Mouse (Mus musculus): Measurements from ENCODE around the gene Tnfrsf12a.

Tnfrsf12a gene

DNA sequence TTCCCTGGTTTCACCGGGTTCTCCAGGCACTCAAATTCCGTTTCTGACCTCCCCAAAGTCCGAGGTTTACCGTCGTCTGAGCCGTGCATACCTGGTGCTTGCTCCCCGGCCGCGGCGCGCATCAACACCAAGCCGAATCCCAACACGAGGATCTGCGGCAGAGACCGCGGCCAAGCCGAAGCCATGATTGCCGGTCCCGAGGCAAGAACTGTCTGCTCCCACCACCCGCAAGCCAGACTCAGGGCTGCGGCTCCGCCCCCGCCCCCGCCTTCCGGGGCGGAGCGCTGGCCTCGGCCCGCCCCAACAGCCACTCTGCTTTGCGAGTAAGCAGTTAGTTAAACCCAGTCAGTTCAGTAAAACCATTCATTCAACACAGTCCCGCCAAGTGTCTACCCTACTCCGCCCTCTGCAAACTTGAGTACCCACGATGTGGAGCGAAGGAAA is at the start of gene Tnfrsf12a:
TSS of gene Tnfrsf12a (minus strand) at position 233 of the 444 bp plus-strand sequence.
- in situ Hi-C loops (cut with MboI, MseI) = no loop called here

DNA sequence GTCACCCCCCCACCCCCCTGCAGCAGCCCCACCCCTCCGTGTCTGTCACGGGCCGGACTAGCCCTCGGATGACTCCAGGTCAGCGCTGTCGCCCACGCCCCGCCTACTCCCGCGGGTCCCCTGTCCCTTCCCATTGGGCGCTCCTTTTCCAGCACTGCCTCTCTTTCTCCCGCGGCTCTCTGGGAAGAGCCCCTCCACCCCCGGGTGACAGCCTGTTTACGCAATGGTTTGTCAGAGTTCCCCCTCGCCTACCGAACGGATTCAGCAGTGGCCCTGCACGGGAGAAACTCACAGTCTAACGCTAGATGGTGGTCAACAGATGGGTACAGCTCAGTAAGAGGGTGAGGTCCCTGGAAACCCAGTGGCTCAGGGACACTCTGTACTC is 49.5 kb upstream of the Tnfrsf12a start:
- in situ Hi-C loops (cut with MboI, MseI) = no loop called here

DNA sequence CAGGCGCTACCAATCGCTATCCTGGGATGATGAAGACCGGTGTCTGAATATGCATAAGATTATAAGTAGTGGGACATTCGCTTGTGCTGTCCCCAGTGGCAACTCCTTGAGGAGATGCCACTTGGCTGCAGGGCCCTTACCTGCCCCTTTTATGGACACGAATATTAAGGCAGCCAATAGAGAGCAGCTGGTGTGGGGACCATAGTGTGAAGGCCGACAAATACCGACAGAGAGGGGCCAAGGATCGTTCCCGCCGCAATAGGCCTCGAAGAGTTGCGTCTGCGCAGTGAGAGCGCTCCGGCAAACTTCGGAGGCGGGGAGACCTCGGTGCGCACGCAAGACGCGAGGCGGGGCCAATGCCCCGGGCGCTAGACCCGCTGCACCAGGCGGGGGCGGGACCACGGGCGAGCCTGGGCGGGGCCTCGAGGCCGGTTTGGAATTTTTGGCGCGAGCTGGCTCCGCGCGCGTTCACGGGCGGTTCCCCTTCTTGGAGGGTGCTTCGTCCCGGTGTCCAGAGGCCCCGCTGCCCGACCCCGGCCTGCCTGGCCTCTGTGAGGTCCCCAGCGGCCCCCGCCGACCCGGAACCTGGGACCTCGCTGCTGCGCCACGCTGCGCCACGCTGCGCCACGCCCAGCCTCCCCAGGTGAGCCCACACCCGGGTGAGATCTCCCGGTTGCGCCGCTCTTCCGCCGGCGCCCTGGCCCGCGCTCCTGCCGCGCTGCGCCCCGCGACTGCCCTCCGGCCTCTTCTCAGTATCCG is 48.9 kb upstream of the Tnfrsf12a start, which contains the start of gene Pkmyt1:
TSS of gene Pkmyt1 (plus strand) at position 338 of the 759 bp plus-strand sequence.
- in situ Hi-C loops (cut with MboI, MseI) = no loop called here

DNA sequence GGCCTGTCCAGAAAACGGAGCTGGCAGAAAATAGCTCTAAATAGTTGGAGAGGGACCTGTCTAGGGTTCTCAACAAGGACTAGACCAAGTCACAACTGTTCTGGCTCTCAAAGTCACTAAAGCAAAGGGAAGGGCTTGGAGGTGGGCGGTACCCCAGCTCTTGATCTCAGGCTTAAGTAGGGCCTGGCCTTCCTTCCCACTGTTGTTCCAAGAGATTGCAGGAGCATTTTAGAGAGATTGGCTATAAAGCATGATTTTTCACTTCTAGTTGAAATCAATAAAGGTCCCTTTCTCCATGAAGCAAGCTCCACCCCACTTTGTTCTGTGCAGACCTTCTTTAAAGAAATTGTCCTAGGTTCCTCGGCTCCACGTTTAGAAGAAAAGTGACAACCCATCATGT is 48.2 kb upstream of the Tnfrsf12a start:
- in situ Hi-C loops (cut with MboI, MseI) = no loop called here

DNA sequence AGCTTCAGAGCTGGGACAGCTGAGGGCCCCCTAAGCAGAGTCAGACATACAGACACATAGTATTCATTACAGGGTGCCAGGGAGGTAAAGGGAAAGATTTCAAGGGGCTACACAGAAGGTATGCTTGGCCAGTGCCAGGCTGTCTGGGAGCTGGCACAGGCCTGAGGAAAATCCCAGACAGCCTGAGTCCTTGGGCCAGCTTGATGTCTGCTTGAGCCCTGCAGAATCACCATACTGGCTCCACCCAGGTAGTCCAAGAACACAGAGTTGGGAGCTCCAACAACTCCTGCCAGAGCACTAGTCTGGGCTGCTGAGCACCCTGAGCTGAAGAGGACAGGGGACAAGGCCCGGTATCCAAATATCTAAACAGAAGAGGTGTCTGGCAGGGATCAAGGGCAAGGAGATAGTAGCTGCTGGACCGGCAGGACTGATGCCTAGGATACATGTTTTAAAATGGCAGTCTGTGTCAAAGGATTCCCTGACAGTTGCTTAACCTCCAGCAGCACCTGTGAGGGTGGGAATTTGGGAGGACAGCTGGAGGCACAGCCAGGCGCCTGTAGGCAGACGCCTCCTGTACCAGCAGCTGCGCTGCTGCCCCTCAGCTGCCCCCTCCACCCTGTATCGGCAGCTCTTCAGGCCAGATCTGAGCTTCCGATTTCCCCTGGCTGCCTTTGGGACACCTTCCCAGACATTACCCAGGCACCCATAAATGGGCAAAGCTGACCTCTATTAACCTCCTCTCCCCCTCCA is 45.3 kb upstream of the Tnfrsf12a start, which contains the start of gene 1520401A03Rik:
TSS of gene 1520401A03Rik (minus strand) at position 408 of the 750 bp plus-strand sequence.
- in situ Hi-C loops (cut with MboI, MseI) = no loop called here

DNA sequence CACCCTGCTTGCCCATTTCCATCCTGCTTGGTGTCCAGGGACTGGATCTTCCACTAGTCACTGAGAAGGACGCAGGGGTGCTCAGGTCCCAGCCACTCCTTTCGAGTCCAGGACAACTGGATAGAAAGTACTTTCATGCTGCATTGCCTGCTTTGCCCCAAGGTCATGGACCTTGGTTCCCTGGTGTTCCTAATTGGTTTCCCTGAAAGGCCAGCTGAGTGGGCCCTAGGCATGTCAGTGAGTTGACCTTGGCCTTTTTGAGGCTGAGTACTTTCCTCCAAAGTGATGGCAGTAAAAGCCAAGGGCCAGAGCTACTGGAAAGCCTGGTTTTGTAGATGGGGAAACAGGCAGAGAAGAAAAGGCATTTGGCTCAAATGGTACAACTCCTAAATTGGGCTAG is 44.6 kb upstream of the Tnfrsf12a start:
- in situ Hi-C loops (cut with MboI, MseI) = no loop called here

DNA sequence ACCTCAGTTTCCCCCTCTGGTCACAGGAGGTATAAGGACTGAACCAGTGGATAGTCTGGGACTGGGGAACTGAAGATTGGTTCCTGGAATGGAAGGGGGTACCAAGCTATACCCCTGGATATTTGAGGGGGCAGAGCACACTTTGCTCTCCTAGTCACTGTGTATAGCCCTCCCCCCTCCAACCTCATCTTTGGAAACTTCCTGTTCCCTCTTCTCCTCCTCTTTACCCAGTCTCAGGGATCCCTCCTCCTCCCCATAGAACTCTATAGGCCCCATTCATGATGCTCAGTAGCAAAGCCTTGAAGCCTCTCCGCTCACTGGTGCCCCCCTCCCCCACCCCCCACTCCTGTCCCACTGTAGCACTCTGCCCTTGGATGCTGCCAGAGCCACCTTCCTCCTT is 42.2 kb upstream of the Tnfrsf12a start:
- in situ Hi-C loops (cut with MboI, MseI) = no loop called here

DNA sequence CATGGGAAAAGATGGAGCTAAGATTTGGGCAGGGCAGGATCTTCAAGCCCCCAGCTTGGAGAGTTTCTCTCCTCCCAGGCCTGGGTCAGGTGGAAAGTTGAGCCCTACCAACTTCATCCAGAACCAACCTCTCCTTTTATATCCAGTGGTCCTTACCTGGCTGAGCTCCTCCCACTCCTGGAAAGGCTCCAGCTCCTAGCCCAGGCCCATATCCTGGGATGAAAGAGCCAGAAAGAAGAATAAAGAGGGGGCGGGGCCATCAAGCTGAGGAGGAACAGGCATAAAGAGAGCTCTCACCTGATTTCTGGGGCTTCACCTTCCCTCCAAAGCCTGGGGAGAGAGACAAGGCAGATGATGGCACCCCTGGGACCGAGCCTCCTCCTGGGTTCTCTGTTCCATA is 39.7 kb upstream of the Tnfrsf12a start:
- in situ Hi-C loops (cut with MboI, MseI) = no loop called here

DNA sequence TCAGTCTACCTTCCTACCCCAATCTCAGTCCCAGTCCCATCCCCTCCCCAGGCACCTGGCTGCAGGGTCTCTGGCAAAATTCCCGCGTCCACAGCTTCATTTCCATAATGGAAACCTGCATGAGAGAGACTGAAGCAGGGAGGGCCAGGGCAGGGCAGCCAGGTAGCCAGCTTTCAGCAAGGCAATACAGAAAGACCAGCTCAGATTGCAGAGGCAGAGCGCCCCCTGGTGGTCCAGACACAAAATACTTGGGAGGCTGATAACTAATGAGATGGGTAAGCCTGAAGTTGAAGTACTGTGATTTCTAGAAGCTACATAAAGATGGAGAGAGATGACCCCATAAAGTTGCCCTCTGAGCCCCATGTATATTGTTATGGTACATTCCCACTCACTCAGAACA is 28.9 kb upstream of the Tnfrsf12a start:
- in situ Hi-C loops (cut with MboI, MseI) = loop anchor here (5.0 kb wide), 1 partner anchor 34 kb away; the partner anchor contains the start of genes Hcfc1r1 and Thoc6

DNA sequence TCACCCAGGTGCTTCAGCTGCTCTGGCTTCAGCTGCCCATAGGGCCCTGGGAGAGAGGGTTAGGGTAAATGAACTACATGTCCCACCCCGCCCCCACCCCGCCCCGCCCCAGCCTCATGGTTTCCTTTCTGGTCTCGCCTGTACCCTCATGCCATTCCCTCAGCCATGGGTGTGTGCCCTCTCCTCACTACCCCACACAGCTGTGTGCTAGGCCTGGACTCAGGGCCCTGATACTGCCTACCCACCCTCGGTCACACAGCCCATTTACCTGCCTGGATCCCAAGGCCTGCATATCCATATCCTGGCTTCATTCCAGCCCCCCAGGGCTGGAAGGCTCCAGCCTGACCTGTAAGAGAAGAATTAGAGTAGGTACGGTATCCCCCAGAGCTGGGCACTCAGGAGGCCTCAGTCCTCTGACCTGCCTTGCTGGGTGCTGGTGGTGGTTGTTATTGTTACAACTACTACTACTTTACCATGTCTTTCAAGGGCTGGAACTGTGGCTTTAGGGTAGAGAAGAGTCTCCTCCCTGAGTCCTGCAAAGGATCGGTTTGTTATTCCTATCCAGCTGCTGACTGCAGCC is 28.3 kb upstream of the Tnfrsf12a start:
- in situ Hi-C loops (cut with MboI, MseI) = loop anchor here (5.0 kb wide), 1 partner anchor 33 kb away; the partner anchor contains the start of genes Hcfc1r1 and Thoc6

DNA sequence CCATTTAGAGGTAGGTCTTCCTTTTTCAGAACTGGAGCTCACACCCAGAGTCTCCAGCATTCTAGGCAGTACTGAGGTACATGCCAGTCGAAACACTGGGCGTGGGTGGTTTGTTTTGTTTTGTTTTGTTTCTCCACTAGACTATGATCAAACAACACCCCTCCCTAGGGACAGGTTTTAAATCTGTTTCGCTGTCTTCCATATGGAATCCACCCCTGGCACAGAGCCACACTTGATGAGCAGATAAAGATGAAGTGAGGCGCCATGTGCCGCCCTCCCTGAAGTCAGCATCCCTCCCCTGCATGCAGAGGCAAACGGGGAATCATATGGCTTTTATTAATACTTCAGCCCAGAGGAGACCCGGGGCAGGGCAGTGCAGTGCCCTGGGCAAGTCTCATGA is 27.5 kb upstream of the Tnfrsf12a start:
- in situ Hi-C loops (cut with MboI, MseI) = loop anchor here (5.0 kb wide), 2 partner anchors 32 to 67 kb away; partner anchors contain the start of genes Hcfc1r1 and Thoc6

DNA sequence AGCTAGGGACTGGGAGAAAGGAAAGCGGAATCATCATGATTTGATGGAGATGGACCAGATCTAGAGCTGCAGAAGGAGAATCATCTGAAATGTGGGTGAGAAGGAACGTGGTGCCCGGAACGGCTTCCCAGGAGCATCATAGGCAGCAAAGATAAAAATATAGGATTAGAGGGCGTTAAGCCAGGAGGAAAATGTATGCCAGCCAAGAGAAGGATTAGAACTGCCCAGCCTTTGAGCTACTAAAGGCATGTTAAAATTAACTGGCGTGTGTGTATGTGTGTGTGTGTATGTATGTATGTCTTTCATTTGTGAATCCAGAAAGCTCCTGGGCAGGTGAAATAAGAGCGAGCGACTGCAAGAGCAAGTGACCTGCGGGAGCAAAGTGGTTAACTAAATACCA is 26.0 kb upstream of the Tnfrsf12a start:
- in situ Hi-C loops (cut with MboI, MseI) = loop anchor here (5.0 kb wide), 1 partner anchor 66 kb away; no protein-coding TSS in a partner anchor

DNA sequence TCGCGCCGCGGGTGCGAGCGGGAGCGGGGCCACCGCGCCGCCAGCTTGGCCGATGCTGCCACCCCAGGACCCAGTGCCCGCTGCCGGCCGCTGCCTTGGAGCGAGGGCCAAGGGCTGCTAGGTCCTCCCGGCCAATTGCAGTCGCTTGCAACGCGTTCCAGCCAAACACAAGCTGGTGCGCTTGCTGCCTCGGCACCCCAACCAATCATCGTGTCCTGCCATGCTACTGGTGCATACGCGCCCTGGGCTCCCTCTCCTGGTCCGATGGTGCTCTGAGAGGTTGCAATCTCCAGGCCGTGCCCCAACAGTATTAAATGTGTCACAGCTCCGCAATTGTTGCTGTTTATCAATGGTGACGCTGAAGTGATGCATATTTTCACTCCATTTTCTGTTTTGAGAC is 22.8 kb upstream of the Tnfrsf12a start:
- in situ Hi-C loops (cut with MboI, MseI) = loop anchor here (5.0 kb wide), 1 partner anchor 63 kb away; no protein-coding TSS in a partner anchor

DNA sequence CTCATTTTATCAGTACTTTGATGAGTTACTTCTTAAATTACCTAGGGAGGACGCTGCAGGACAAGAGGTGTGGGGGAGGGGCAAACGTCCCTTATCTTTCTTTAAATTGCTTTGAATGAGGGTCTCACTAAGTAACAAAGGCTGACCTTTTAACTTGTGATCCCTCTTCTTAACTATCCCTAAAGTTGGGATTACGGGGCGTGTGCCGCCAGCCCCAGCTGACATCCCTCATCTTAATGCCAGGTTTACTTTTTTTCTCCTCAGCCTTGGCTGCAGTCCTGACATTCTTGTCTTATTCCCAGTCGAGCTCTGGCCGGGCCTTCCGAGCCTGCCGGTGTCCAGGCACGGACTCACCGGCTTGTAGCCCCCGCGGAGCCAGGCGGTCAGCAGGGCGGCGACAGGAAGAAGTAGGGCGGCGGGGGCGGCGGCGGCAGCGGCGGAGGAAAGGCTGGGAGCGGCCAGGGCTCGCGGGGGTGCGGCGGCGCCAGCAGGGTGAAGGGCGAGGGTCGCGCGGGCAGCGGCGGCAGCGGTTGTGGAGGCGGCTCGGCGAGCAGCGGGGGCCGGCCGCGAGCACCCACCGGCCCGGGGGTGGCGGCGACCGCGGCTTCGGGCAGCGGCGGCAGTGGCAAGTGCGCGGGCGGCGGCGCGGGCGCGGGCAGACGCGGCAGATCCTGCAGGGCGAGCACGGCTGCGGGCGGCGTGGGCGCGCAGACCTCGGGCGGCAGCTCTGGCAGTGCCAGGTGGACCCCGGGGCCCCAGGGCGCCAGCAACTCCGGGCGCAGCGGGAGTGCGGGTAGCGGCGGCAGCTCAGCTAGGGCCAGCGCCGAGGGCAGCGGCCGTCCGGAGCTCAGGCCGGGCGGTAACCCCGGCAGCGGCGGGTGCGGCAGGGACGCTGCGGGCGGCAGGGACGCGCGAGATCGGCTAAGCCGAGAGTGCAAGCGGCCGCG is 22.1 kb upstream of the Tnfrsf12a start:
- in situ Hi-C loops (cut with MboI, MseI) = loop anchor here (5.0 kb wide), 1 partner anchor 62 kb away; no protein-coding TSS in a partner anchor

DNA sequence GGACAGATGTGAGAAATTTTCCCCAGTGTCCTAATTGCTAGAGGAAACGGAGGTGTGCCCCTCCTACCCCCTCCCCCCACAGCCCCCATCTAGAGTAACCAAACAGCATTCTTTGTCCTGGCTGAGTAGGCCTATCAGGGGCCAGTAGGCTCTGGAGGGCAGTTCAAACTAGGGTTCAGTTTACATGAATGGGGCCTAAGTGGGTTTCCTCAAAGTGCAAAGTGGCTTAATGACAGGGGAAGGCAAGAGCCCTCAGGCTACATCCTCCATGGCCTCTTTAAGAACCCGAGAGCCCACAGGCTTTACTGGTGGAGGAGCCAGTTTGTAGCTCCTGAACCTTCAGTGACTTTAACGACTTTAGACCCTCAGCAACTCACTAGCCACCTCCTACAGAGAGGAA is 18.5 kb upstream of the Tnfrsf12a start:
- in situ Hi-C loops (cut with MboI, MseI) = no loop called here

DNA sequence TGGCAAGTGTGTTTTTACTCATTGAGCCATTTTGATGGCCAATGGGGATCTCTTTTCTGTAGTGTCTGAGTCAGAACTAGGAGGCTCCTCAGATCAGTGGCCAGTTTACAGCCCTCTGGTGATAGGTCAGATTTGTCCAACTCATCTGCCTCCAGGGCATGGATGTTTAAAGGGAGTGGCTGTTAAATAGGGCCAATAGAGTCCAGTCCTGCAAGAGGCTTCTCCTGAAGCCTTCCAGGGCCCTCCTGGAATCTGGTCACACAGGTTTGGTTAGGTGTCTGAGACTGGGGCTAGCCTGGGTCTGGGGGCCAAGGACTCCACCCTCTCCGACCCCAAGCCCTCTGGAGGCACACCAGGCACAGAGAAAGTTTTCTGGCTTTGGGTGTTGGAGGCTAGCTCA is 17.2 kb upstream of the Tnfrsf12a start:
- in situ Hi-C loops (cut with MboI, MseI) = no loop called here

DNA sequence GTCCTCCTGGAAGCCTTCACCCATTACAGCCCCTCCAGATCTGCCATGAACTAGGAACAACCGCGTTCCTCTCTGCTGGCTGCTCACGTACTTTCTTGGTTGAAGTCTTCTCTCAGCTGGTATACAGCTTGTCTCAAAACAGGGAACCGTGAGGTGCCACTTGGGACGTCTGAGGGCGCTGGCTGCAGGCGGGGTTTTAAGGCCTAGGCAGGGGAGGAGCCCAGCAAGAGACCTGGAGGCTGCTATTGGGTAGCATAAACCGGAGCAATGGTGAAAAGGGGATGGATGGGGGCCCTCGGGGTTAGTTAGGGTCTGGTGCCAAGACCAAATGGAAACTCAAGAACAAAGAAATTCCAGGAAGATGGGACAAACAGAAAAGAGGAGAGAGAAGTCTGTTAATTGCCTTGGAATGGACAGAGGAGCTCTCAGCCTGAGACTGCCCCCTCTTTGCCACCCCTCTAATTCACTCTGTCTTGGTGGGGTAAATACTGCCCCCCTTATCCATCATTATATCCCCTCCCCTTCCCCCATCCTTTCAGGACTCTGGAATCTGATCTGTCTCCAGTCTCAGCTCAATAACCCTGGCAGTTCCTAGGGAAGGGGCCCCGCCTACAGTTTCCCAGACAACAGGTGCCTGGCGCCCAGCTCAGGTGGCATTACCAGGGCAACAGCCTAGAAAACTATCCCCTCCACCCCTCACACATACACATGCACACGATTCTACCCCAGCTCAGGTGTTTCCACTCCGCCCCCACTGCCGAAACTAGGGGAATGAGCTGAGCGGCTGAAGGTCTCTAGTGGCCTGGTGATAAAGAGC is 6.8 kb upstream of the Tnfrsf12a start, which contains the start of gene Cldn9:
TSS of gene Cldn9 (minus strand) at position 171 of the 817 bp plus-strand sequence.
- in situ Hi-C loops (cut with MboI, MseI) = no loop called here

DNA sequence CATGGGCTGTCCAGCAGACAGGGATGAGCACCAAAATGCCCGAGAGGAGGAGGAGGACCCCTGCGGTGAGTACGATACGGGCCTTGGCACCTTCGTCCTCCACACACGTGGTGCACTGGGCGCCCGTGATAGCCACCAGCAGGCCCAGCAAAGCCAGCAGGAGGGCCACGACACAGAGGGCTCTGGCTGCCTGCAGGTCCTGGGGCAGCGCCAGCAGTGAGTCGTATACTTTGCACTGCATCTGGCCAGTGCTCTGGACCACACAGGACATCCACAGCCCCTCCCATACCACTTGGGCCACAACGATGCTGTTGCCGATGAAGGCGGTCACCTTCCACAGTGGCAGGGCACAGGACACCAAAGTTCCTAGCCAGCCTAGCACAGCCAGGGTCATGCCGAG is 6.0 kb upstream of the Tnfrsf12a start:
- in situ Hi-C loops (cut with MboI, MseI) = no loop called here

DNA sequence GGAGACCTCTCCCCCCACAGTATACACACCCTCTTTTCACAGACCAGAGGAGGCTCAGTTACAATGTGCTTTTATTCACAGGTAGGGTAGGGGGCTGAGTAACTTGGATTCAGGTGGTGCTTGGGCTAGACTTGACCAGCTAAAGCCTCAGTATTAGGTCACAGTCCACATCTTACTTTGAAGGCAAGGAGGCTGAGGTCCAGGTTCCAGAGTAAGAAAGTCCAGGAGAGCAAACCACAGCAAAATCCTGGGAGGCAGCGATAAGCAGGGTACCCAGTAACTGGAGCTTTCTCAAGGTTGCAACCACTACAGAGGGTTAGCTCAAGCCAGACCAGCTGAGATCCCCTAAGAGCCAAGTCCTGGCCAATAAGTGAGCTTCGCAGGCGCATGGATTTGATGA is 5.3 kb upstream of the Tnfrsf12a start:
- in situ Hi-C loops (cut with MboI, MseI) = no loop called here

DNA sequence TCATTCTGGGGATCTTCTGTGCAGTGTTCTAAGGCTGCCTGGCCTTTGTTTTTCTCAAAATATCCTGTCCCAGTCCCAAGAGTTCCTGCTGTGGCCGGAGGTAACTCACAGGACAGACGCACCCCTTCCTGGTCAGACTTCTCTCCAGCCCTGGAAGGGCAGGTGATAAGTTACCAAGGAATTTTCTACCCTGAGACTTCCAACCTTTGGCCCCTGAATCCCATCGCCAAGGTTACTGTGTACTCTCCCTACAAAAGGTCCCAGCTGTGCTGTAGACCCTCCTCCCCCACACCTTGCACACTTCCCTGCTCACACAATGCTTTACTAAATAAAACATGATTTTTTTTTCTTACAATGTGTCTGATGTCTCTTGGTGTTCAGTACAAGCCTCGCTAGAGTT is 4.8 kb upstream of the Tnfrsf12a start:
- in situ Hi-C loops (cut with MboI, MseI) = no loop called here
